Mouse (Mus musculus) cortical plate, adult 2 months (tissue): ENCODE measurements at regions not wholly inside any gene's neighbourhood (a gene's known extent, or its start where the extent isn't known, plus 50 kb on each side); places are given as distances from the start of the nearest gene placed in this dataset.

Source experiments
- H3K27ac ChIP-seq: fragments of 200-500 bp; 2 replicates; pipeline ENCODE4 v1.5.1; 2012; ENCODE audit warnings: low read length, control low read depth, inconsistent platforms; ENCODE audit not compliant: insufficient read depth
- H3K4me1 ChIP-seq: fragments of 200-500 bp; 2 replicates; pipeline ENCODE4 v1.6.1; 2011; ENCODE audit warnings: low read length; ENCODE audit not compliant: control insufficient read depth, insufficient read depth
- H3K4me3 ChIP-seq: fragments of 200-500 bp; 2 replicates; pipeline ENCODE4 v1.5.1; 2011; ENCODE audit warnings: mild to moderate bottlenecking, low read length, control low read depth; ENCODE audit not compliant: insufficient read depth
- CTCF ChIP-seq: fragments of 200-500 bp; IDR thresholded peaks from 2 replicates; pipeline ENCODE4 v1.5.1; 2011; ENCODE audit warnings: mild to moderate bottlenecking, control low read depth, low read length; ENCODE audit not compliant: insufficient read depth; ENCODE audit errors: extremely low read depth
- POLR2A ChIP-seq: fragments of 200-500 bp; IDR thresholded peaks from 2 replicates; pipeline ENCODE4 v1.6.1; 2011; ENCODE audit warnings: mild to moderate bottlenecking, low read length, control low read depth; ENCODE audit not compliant: insufficient read depth; ENCODE audit errors: extremely low read depth

- TF ChIP-seq POLR2A (no peak), CTCF (no peak)
- no peaks in the 10 kb centered on the region for H3K4me1 ChIP-seq
- no peak overlapping the region for H3K27ac ChIP-seq
- no peak overlapping the region for H3K4me3 ChIP-seq
Observed at GRCm38 (mm10) chr8:86301885-86302509, 278.5 kb downstream of the Abcc12 start.

GRCm38 (mm10) chr8:86288713-86289384, 291.6 kb downstream of the Abcc12 start:
- TF ChIP-seq CTCF: no peak
- no peak for TF ChIP-seq POLR2A
- Histone ChIP-seq H3K27ac (no peak overlapping the region), H3K4me3 (no peak overlapping the region), H3K4me1 (no peaks in the 10 kb centered on the region)

DNA sequence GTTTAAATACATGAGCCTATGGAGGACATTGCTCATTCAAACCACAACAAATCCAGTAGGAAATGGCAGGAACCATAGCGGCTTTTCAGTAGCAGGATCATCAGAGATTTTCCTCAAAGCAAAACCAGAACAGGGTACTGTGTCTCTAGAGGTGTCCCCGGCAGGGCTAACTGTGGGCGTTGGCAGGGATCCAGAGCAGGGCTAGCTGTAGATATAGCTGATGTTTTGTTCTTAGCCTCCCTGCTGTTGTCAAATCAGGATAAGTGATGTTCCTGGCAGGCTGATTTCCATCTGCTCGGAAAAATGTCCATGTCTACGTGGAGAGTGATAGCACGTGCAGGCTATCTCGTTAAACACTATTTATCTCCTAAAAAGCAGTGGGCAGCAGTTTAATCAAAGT, 297.6 kb downstream of the Abcc12 start:
- no peak for TF ChIP-seq CTCF
- TF ChIP-seq POLR2A: no peak
- Histone ChIP-seq H3K4me3 (no peak overlapping the region), H3K27ac (no peak overlapping the region), H3K4me1 (peaks cover 16% of the 10 kb centered on the region)

DNA sequence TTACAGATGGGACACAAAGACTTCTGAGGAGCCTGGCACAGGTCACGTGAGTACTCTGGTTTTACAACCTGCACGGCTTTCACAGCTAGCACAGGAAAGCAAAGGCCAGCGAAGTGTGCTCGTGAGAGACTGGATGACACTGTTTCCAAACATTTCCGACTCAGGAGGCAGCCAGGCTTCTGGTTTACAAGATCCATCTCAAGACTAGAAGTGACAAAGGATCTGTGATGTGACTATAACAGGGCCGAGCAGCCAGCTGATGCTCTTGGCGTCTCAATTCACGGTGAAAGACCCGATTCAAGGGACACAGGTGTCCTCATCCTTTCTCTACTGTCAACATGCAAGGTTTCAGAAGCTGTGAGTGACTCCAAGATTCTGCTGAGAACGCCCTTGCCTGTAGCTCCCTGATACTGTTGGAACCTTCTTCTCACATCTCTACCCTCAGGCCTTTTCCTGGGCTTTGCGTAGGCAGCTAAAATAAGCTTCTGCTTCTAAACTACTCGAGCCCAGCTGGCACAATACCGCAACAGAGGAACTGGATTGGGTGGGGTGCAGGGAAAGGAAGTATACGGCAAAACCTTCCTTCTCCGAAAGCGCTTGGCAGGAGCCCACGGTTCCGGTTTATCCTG, 300.3 kb downstream of the Abcc12 start:
- Histone ChIP-seq H3K4me1 (peaks cover 19% of the 10 kb centered on the region), H3K4me3 (no peak overlapping the region), H3K27ac (peak overlapping the region; percentile 31; the same call in 1 of the 2 replicates)
- no peak for TF ChIP-seq CTCF
- no peak for TF ChIP-seq POLR2A

DNA sequence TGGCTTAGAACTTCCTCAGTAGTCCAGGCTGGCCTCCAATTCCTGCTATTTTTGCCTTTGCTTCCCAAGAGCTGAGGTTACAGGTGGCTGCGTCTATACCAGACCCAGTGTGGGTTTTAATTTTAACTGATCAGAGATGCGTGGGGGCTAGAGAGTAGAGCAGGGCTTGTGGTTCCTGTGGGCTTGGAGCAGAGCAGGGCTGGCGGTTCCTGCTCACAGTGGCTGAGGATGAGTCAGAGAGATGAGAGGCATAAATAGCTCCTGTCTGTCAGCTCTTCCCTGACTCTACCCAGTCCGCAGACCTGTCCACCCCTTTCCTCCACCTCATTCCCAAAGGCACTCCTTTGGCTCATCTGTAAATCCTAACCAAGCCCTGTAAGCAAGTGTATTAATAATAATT, 304.8 kb downstream of the Abcc12 start:
- Histone ChIP-seq H3K4me1 (peaks cover 21% of the 10 kb centered on the region), H3K27ac (no peak overlapping the region), H3K4me3 (no peak overlapping the region)
- no peak for TF ChIP-seq POLR2A
- no peak for TF ChIP-seq CTCF

DNA sequence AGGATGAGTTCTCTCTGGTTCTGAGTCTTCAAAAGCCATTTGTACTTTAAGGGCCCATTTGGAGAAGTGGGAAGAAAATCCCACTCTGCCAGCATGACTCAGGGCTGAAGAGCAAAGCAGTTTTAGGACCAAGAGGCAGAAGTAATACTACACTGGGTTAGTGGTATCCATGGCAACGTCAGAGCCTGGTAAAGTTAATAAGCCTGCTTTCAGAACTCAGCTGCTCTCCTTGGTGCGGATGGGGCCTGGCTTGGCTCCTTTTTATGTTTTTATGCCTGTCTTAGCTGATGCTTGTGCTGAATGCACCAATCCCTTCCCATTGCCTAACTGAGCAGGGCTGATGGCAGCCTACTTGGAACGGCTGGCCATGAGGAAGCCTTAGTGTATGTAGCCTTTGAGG, 306.7 kb downstream of the Abcc12 start:
- TF ChIP-seq CTCF: no peak
- no peak for TF ChIP-seq POLR2A
- Histone ChIP-seq H3K4me1 (peaks cover 14% of the 10 kb centered on the region), H3K4me3 (no peak overlapping the region), H3K27ac (0 out of 2 replicates have a peak overlapping the region, but pooled peaks have one; percentile 32)

DNA sequence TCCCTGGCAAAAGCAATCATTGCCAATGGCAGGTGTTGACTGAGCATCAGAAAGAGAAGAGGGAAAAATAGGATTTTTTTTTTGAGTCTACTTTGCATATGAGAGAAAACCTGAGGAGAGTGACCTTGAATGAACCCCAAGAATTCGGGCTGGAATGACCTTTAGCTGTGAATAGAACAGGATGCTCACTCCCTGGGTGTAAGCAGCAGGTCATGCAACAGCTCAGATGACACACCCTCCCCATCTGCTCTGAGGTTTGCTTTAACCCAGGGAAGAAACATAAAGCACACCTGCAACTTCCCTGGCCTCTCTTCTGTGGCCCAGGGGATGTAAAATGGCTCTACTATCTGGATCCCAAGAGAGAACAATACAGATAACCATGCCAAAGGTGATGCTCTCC, 307.9 kb downstream of the Abcc12 start:
- H3K4me3 ChIP-seq: no peak overlapping the region
- no peak for TF ChIP-seq CTCF
- no peak for TF ChIP-seq POLR2A
- 0 out of 2 replicates have a peak overlapping the region, but pooled peaks have one; percentile 48 for H3K27ac ChIP-seq

DNA sequence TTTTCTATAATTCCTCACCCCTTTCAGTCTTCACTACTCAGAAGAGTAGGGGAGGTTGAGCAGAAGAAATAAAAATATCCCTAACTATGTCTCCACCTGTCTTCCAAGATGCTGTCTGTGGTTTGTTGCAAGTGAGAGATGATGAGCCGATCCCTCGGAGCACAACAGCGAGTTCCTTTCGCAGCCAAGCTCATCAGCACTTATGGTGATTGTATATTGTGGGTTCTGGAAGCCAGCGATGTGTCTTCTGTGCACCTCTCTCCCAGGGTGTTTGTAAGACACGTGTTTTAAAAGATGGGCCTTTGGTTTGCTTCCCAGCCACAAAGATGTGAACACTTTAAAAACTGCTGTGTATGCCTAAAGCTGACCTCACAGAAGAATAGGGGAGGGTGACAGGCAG, 309.0 kb downstream of the Abcc12 start:
- Histone ChIP-seq H3K4me1 (peaks cover 14% of the 10 kb centered on the region), H3K27ac (no peak overlapping the region), H3K4me3 (no peak overlapping the region)
- TF ChIP-seq CTCF (no peak), POLR2A (no peak)

More for the DNA sequence above, 307.9 kb downstream of the Abcc12 start:
- peaks cover 14% of the 10 kb centered on the region for H3K4me1 ChIP-seq

DNA sequence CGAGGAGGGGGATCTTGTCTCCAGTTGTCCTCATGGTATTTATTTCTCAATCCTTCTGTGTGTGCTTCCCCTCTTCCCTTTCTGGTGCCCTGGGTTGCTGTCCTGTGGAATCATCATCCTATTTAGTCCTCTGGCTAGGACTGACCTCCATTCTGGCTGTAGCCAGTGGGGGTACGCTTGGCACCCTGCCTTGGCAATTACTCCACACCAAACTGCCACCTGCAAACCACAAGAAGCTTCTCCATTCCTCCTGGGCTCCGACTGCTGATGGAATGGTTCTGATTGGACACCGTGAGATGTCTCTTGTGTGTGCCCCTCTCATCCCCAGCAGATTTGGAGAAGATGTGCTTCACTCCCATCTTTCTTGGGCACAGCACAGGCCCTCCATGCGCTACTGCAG, 322.5 kb downstream of the Abcc12 start:
- no peak overlapping the region for H3K27ac ChIP-seq
- no peak overlapping the region for H3K4me3 ChIP-seq
- TF ChIP-seq POLR2A: no peak
- TF ChIP-seq CTCF: no peak
- peaks cover 2% of the 10 kb centered on the region for H3K4me1 ChIP-seq

GRCm38 (mm10) chr8:86255431-86255830, 325.1 kb downstream of the Abcc12 start:
- TF ChIP-seq POLR2A: no peak
- no peak for TF ChIP-seq CTCF
- Histone ChIP-seq H3K4me3 (no peak overlapping the region), H3K4me1 (peaks cover 2% of the 10 kb centered on the region), H3K27ac (no peak overlapping the region)

- no peak overlapping the region for H3K27ac ChIP-seq
Observed at GRCm38 (mm10) chr8:86254680-86255079, 325.8 kb downstream of the Abcc12 start.

More at GRCm38 (mm10) chr8:86254680-86255079, 325.8 kb downstream of the Abcc12 start:
- Histone ChIP-seq H3K4me1 (peaks cover 2% of the 10 kb centered on the region), H3K4me3 (no peak overlapping the region)
- TF ChIP-seq POLR2A: no peak
- TF ChIP-seq CTCF: no peak
